Mouse (Mus musculus) bone marrow, adult 2 months (tissue): ENCODE measurements around the gene Olfr316.

Source experiments
- CTCF ChIP-seq: fragments of 200-500 bp; IDR thresholded peaks from 2 replicates; pipeline ENCODE4 v1.5.1; 2011; ENCODE audit warnings: low read length, control low read depth; ENCODE audit not compliant: control insufficient read depth, insufficient read depth
- POLR2A ChIP-seq: fragments of 200-500 bp; IDR thresholded peaks from 2 replicates; pipeline ENCODE4 v1.6.1; 2011; ENCODE audit warnings: low read depth, mild to moderate bottlenecking, control low read depth, low read length, borderline replicate concordance; ENCODE audit not compliant: control insufficient read depth

GRCm38 (mm10) chr11:58772888-58773287, 20.4 kb downstream of the Olfr316 start, which contains the start of gene Olfr315:
- no peak for TF ChIP-seq POLR2A
- TF ChIP-seq CTCF: no peak
